In the genomic region with DNA sequence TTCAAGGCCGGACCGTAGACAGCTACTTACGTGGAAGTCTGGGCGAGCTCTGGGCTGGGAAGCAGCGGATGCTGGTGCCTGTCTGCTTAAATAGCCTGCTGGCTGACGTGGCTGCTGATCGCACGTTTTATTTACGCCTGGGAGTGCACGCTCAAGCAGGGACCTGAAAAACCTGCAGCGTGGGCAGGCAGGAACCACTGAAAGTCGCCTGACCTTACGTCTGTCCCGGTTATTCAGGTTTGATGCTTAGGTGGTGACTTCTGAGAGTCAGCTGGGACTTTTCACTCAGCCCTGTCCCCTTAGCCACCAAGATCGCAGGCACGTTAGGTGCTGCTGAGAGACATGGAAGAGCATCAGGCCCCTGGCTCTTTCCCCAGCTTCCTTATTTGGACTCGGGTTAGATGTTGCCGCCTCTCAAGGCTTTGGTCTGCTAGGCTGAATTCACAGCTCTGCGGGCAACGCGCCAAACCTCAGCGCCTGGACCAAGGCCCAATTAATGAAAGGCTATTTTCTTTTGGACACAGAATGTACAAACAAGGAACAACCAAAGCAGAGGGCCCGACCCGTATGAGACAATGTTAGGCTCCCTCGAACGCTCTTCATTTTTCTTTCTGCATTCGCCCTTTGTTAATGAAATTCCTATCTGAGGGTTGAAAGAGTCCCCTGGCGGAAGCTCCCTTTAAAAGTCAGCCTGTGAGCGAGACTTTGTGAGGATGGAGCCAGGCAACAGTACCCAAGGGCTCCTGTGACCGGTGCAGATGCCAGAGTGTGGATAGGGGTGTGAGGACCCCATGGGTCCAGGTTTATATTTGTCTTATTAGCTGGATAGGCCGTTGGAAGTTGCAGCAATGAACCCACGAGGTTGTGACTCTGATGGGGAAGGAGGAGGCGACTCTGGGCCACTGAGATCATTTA, we compare ENCODE assay signal across 8 mouse cellular contexts. TPM values are rescaled to one million over a fixed set of nuclear protein-coding genes. Genes with fewer than 3 reads are reported as not detected.
DNase-seq lines count a peak whose midpoint lies in the region; ATAC-seq and TF ChIP-seq lines count a peak whose summit lies in the region.

A gene (minus strand): TSS at position 305 of the 915 bp plus-strand sequence.

- H3K9me3 ChIP-seq in E14TG2a.4 (ENCODE audit: low read length) = no peaks in the 10 kb centered on the region
- no peaks in the 10 kb centered on the region for H3K9me3 ChIP-seq in lung, embryonic 16.5 days (ENCODE audit: control insufficient read depth, low read length)

- H3K27ac ChIP-seq in lung, embryonic 16.5 days (ENCODE audit: low read length) = peak within 1 kb of the TSS; percentile 69

- peaks cover 28% of the 10 kb centered on the region for H3K27me3 ChIP-seq in E14TG2a.4 (ENCODE audit: insufficient read depth, low read length)
- H3K27me3 ChIP-seq in lung, embryonic 16.5 days (ENCODE audit: control insufficient read depth, insufficient read depth, low read depth, low read length) = no peaks in the 10 kb centered on the region

- peak; percentile 22 for DNase-seq in cerebellum, adult 11 months
- peak; percentile 39 to 45 for DNase-seq in frontal cortex, postnatal 10 days (ENCODE audit: low spot score in 2 of 2)
- DNase-seq in heart, postnatal 25 days (ENCODE audit: low spot score) = peak; percentile 59
- peak; percentile 82 to 85 for DNase-seq in kidney, postnatal 25 days
- DNase-seq in right cerebral cortex, postnatal 36 days (ENCODE audit: low spot score in 2 of 2) = peak; percentile 34 to 61
- DNase-seq in embryo, embryonic 10 days (ENCODE audit: low spot score) = no peak

- H3K4me1 ChIP-seq in E14TG2a.4 (replicated peaks; ENCODE audit: low read depth, low read length) = peaks cover 28% of the 10 kb centered on the region
- peaks cover 18% of the 10 kb centered on the region for H3K4me1 ChIP-seq in lung, embryonic 16.5 days (replicated peaks; ENCODE audit: control insufficient read depth, insufficient read depth, low read length)

- no peak for TF ChIP-seq CTCF in E14TG2a.4 (conservative IDR thresholded peaks at IDR 0.05; ENCODE audit: low read length)

- no peaks in the 10 kb centered on the region for H3K36me3 ChIP-seq in E14TG2a.4 (ENCODE audit: insufficient read depth, low read length)
- H3K36me3 ChIP-seq in lung, embryonic 16.5 days (ENCODE audit: control insufficient read depth, insufficient read depth, low read length) = no peaks in the 10 kb centered on the region

- H3K4me3 ChIP-seq in E14TG2a.4 (replicated peaks; ENCODE audit: low read length) = peak within 1 kb of the TSS; percentile 45
- H3K4me3 ChIP-seq in lung, embryonic 16.5 days (ENCODE audit: low read length) = peak within 1 kb of the TSS; percentile 5; the same call in 1 of the 2 replicates

- 19% methylated on average over 33 of the region's 33 CpGs for WGBS in lung, embryonic 16.5 days

- H3K9ac ChIP-seq in lung, embryonic 16.5 days (ENCODE audit: low read length) = peak within 1 kb of the TSS; percentile 8

- peak within 1 kb of the TSS; percentile 37 for H3K4me2 ChIP-seq in lung, embryonic 16.5 days (ENCODE audit: low read depth, low read length)

- ATAC-seq in lung, embryonic 16.5 days (ENCODE audit: low read depth) = peak; percentile 86

- intact Hi-C loops in heart, postnatal 25 days (cut with DNase I) = no loop called here

RNA-seq across cellular contexts. Expression of the gene that starts here (rescaled TPM):
- total RNA-seq in heart, postnatal 25 days (2021) = 100 to 1,000 TPM; 402 to 442 TPM
- 13.6 and 18.1 TPM in 2 replicates for polyA plus RNA-seq in lung, embryonic 16.5 days (2015; fragmentation: Nextera tagmentation; extraction: Ambion mirVana)
